Mouse (Mus musculus) CH12.LX (cell line): Measurements from ENCODE around the gene Ppfibp2.

Source experiments
- BHLHE40 ChIP-seq: IDR thresholded peaks from 2 replicates; pipeline ENCODE4 v1.6.1; 2011; ENCODE audit warnings: mild to moderate bottlenecking, low read depth, low read length, improper control_type of control experiment
- CTCF ChIP-seq, 2 experiments: IDR thresholded peaks in 1 of 2; conservative IDR thresholded peaks in 1 of 2; 2 replicates each; pipeline ENCODE4 v1.5.1; 2011 to 2012; ENCODE audit warnings: low read depth in 2 of 2, low read length in 2 of 2, improper control_type of control experiment in 1 of 2, inconsistent platforms in 1 of 2, mild to moderate bottlenecking in 1 of 2, moderate library complexity in 1 of 2
- EP300 ChIP-seq: IDR thresholded peaks from 2 replicates; pipeline ENCODE4 v1.6.1; 2011; ENCODE audit warnings: low read length, improper control_type of control experiment
- GABPA ChIP-seq: IDR thresholded peaks from 2 replicates; pipeline ENCODE4 v1.6.1; 2012; ENCODE audit warnings: low read depth, low read length, improper control_type of control experiment, inconsistent platforms; ENCODE audit not compliant: insufficient replicate concordance
- MAX ChIP-seq: IDR thresholded peaks from 2 replicates; pipeline ENCODE4 v1.6.1; 2011; ENCODE audit warnings: low read length, improper control_type of control experiment
- MEF2A ChIP-seq: IDR thresholded peaks from 2 replicates; pipeline ENCODE4 v1.6.1; 2014; ENCODE audit warnings: low read depth, mild to moderate bottlenecking, inconsistent platforms, low read length, improper control_type of control experiment, borderline replicate concordance
- MXI1 ChIP-seq: IDR thresholded peaks from 2 replicates; pipeline ENCODE4 v1.6.1; 2011; ENCODE audit warnings: mild to moderate bottlenecking, low read depth, low read length, improper control_type of control experiment
- NRF1 ChIP-seq: IDR thresholded peaks from 2 replicates; pipeline ENCODE4 v1.6.1; 2014; ENCODE audit warnings: low read depth, mild to moderate bottlenecking, inconsistent platforms, low read length, improper control_type of control experiment, moderate library complexity
- PAX5 ChIP-seq: IDR thresholded peaks from 2 replicates; pipeline ENCODE4 v1.6.1; 2012; ENCODE audit warnings: low read length, inconsistent platforms, mixed read lengths
- POLR2A ChIP-seq: IDR thresholded peaks from 2 replicates; pipeline ENCODE4 v1.6.1; 2011; ENCODE audit warnings: low read depth, mild to moderate bottlenecking, improper control_type of control experiment, low read length
- TBP ChIP-seq: conservative IDR thresholded peaks from 2 replicates; pipeline ENCODE4 v1.6.1; 2011; ENCODE audit warnings: low read depth, low read length, improper control_type of control experiment
- TCF12 ChIP-seq: IDR thresholded peaks from 2 replicates; pipeline ENCODE4 v1.6.1; 2014; ENCODE audit warnings: low read depth, mild to moderate bottlenecking, inconsistent platforms, low read length, improper control_type of control experiment
- ZMIZ1 ChIP-seq: IDR thresholded peaks from 2 replicates; pipeline ENCODE4 v1.6.1; 2012; ENCODE audit warnings: low read depth, mild to moderate bottlenecking, inconsistent platforms, low read length, improper control_type of control experiment
- ZNF384 ChIP-seq: IDR thresholded peaks from 2 replicates; pipeline ENCODE4 v1.6.1; 2012; ENCODE audit warnings: low read depth, low read length, improper control_type of control experiment, inconsistent platforms

- no peak for TF ChIP-seq EP300
- no peak for TF ChIP-seq TCF12
- no peak for TF ChIP-seq CTCF (conservative IDR thresholded peaks at IDR 0.05 in 1 of 2, IDR thresholded peaks at IDR 0.05 in 1 of 2; ENCODE audit: low read depth in 2 of 2, low read length in 2 of 2)
- no peak for TF ChIP-seq MEF2A
- no peak for TF ChIP-seq PAX5
- TF ChIP-seq MAX = no peak
- no peak for TF ChIP-seq ZMIZ1
- TF ChIP-seq NRF1 = no peak
- TF ChIP-seq BHLHE40 = no peak
- TF ChIP-seq ZNF384 = no peak
- no peak for TF ChIP-seq GABPA
- no peak for TF ChIP-seq MXI1
- no peak for TF ChIP-seq TBP
- no peak for TF ChIP-seq POLR2A
Measured at GRCm38 (mm10) chr7:107619225-107619624, 24.2 kb downstream of the Ppfibp2 start.
